Mouse (Mus musculus) liver, postnatal 0 days (tissue): ENCODE results near the gene 4632433K11Rik. TPM values are rescaled to one million over a fixed set of nuclear protein-coding genes. Genes with fewer than 3 reads are reported as not detected.

Experiments
- ATAC-seq: fragments of 200-750 bp; cut with Nextera tagmentation; 2 replicates; pipeline ENCODE4 v1.8.0; 2017; ENCODE audit warnings: mild to moderate bottlenecking, moderate library complexity
- DNase-seq: peaks from one replicate; pipeline ENCODE4 v3.0.0-alpha.2; 2016
- H3K27ac ChIP-seq: fragments of 300-500 bp; sonication (generic); 2 replicates; pipeline ENCODE4 v1.5.1; 2014; ENCODE audit warnings: antibody characterized with exemption, moderate library complexity, mild to moderate bottlenecking, low read depth
- H3K27me3 ChIP-seq: fragments of 300-500 bp; sonication (generic); 2 replicates; pipeline ENCODE4 v1.6.1; 2014; ENCODE audit warnings: low read length, control low read depth, mixed read lengths; ENCODE audit not compliant: insufficient read depth
- H3K36me3 ChIP-seq: fragments of 300-500 bp; sonication (generic); replicated peaks from 2 replicates; pipeline ENCODE4 v1.6.1; 2014; ENCODE audit warnings: mild to moderate bottlenecking, control low read depth, low read length, moderate library complexity, mixed read lengths; ENCODE audit not compliant: insufficient read depth
- H3K4me1 ChIP-seq: fragments of 300-500 bp; sonication (generic); 2 replicates; pipeline ENCODE4 v1.6.1; 2014; ENCODE audit warnings: antibody characterized with exemption, mild to moderate bottlenecking, control low read depth; ENCODE audit not compliant: insufficient read depth
- H3K4me2 ChIP-seq: fragments of 300-500 bp; sonication (generic); 2 replicates; pipeline ENCODE4 v1.6.1; 2014; ENCODE audit warnings: low read depth, mild to moderate bottlenecking, low read length, moderate library complexity, mixed read lengths
- H3K4me3 ChIP-seq: fragments of 300-500 bp; sonication (generic); 2 replicates; pipeline ENCODE4 v1.5.1; 2014; ENCODE audit warnings: low read depth, low read length
- H3K9ac ChIP-seq: fragments of 300-500 bp; sonication (generic); replicated peaks from 2 replicates; pipeline ENCODE4 v1.6.1; 2014; ENCODE audit warnings: mild to moderate bottlenecking, moderate library complexity
- H3K9me3 ChIP-seq: fragments of 300-500 bp; sonication (generic); 2 replicates; pipeline ENCODE4 v1.6.1; 2016; ENCODE audit warnings: mild to moderate bottlenecking, control low read depth, low read length, mixed read lengths
- CTCF ChIP-seq: sonication (generic); IDR thresholded peaks from 2 replicates; pipeline ENCODE4 v1.5.1; 2016; ENCODE audit warnings: antibody characterized with exemption, low read depth
- EP300 ChIP-seq: IDR thresholded peaks from 2 replicates; pipeline ENCODE4 v1.6.1; 2016; ENCODE audit warnings: antibody characterized with exemption, low read depth, mild to moderate bottlenecking
- WGBS: fragments of 180-500 bp; shearing (Covaris S2); extraction: QIAGEN DNeasy Blood & Tissue Kit; methylation state at CpG from one replicate; pipeline ENCODE4 v1.1.7; 2014; ENCODE audit not compliant: insufficient replicate concordance; 5-methylcytosine and 5-hydroxymethylcytosine counted together
- polyA plus RNA-seq: library from polyadenylated mRNA; unstranded; fragments of >200 nt; fragmentation: Nextera tagmentation; extraction: Ambion mirVana; gene quantifications from 2 replicates; pipeline ENCODE4 v1.2.1, GENCODE M21; 2015

4632433K11Rik gene
- polyA plus RNA-seq, 1 experiment from 2014 or later, result not detected

DNA sequence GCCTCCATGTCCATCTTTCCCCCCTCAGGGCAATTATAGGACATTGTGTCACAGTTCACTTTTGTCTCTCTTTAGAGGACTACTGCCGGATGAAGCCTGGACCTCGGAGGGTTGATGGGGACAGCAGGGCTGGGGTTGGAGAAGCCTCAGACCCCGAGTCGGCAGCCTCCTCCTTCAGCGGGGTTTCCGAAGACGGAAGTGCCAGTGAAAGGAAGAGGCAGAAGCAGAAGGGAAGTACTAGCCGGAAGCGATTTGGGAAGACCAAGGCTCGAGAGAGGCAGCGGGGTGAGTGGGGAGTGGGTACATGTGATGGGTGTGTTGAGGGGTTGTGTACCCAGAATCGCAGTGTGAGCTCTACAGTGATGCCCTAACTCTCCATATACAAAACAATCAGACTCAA lies 25.5 kb downstream of the 4632433K11Rik start:
- no peak for ATAC-seq
- no peak for TF ChIP-seq EP300
- TF ChIP-seq CTCF, result no peak

DNA sequence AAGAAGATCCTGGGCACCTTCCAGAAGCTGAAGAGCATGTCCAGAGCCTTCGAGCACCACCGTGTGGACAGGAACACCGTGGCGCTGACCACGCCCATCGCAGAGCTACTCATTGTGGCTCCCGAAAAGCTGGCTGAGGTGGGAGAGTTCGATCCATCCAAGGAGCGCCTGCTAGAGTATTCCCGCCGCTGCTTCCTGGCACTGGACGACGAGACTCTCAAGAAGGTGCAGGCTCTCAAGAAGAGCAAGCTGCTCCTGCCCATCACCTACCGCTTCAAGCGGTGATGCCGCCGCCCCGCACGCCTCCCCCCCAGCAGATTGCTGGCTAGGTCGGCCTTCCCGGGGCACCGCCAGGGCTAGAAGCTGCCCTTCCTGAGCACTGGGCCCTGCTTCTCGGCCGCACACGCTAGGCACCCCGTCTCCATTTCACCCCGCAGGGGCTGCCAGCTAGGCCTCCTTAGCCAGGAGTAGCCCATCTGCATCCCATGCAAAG lies 26.4 kb downstream of the 4632433K11Rik start:
- WGBS, result 4% methylated on average over 27 of the region's 27 CpGs
- DNase-seq, result peak; percentile 83
- no peak for ATAC-seq
- Histone ChIP-seq H3K9ac (peak overlapping the region; percentile 99), H3K36me3 (no peaks in the 10 kb centered on the region), H3K4me3 (peak overlapping the region; percentile 85), H3K27me3 (peaks cover 25% of the 10 kb centered on the region), H3K9me3 (no peaks in the 10 kb centered on the region), H3K4me1 (peaks cover 27% of the 10 kb centered on the region), H3K4me2 (peak overlapping the region; percentile 98), H3K27ac (peak overlapping the region; percentile 100)
- TF ChIP-seq EP300, result no peak
- TF ChIP-seq CTCF, result peak; percentile 82

More for the DNA sequence above, 25.5 kb downstream of the 4632433K11Rik start:
- Histone ChIP-seq H3K9ac (no peak overlapping the region), H3K4me3 (no peak overlapping the region), H3K36me3 (no peaks in the 10 kb centered on the region), H3K9me3 (no peaks in the 10 kb centered on the region), H3K4me1 (peaks cover 23% of the 10 kb centered on the region), H3K4me2 (peak overlapping the region; percentile 98; the same call in 1 of the 2 replicates), H3K27me3 (peaks cover 34% of the 10 kb centered on the region), H3K27ac (no peak overlapping the region)
- no peak for DNase-seq
- WGBS, result 89% methylated on average over 12 of the region's 12 CpGs

DNA sequence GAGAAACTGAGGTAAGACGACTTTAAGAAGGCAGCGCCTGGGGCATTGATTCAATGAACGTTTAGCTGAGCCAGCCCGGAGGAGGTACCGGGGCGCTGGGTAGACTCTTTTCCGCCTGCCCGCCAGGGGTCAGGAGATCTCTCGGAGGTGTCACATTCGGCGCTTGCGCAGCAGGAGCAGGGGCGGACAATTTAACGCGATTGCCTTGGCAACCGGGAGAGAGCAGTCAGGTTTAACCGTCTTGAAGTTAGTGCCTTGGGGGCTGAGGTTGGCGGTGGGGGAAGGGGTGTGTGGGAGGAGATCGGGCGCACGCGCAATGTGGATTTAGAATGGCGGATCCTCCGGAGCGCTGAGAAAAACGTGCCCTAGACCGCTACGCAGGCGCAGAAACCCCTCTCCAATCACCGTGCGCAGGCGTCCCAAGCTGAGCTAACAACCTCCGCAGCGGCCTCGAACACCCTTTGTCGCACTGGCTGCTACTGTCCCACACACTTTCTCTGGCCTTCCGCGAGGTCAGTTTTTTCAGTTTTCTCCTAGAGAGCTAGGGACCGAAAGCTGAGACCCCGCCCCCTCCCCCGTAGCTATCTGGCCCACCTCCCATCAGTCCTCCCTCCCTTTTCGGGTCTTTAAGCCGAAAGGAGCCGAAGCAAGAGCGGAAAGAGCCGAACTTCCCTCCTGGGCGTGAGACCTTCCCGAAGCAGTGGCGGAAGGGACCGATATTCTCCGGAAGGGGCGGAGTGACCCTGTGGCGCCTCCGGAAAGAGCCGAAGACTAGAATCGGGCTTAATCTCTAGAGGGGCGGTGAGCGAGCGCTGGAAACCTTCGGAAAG lies 27.2 kb downstream of the 4632433K11Rik start:
- Histone ChIP-seq H3K36me3 (peaks cover 4% of the 10 kb centered on the region), H3K9ac (peak overlapping the region; percentile 99), H3K9me3 (no peaks in the 10 kb centered on the region), H3K27ac (peak overlapping the region; percentile 100), H3K27me3 (peaks cover 16% of the 10 kb centered on the region), H3K4me2 (peak overlapping the region; percentile 98), H3K4me3 (peak overlapping the region; percentile 85), H3K4me1 (peaks cover 36% of the 10 kb centered on the region)
- WGBS, result 0% methylated on average over 55 of the region's 60 CpGs
- ATAC-seq, result peak; percentile 88
- peak; percentile 95 for DNase-seq
- no peak for TF ChIP-seq EP300
- peak; percentile 89 for TF ChIP-seq CTCF

DNA sequence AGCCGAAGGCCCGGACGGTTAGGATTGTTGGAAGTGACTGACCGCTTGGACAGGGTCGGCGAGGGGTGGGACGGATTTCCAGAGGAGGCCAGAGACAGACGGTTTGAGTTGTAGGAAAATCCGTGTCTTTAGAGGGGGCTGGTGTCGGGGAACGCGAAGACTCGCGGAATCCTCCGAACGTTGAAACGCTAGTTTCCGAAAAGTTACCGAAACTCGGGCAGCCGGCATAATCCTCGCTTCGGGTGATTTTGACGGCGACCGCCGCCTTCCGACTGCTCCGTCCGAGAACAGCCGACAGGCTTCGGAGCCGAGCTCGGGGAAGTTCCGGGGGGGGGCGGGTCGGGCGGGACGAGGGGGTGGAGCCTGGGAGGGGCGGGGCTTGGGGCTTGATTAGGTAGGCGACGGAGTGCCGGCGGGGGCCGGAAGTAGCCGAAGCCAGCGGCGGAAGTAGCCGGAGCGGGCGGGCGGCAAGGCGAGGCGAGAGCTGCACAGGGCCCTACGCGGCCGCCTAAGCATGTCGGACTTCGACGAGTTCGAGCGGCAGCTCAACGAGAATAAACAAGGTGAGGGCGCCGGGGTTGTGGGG lies 27.9 kb downstream of the 4632433K11Rik start, which contains the start of gene U2af2:
Gene U2af2 (plus strand): TSS at position 370 of the 586 bp plus-strand sequence.
- ATAC-seq (peak; percentile 75), DNase-seq (peak; percentile 97)
- Histone ChIP-seq H3K9me3 (no peaks in the 10 kb centered on the region), H3K9ac (peak within 1 kb of the TSS; percentile 99), H3K4me1 (peaks cover 39% of the 10 kb centered on the region), H3K27ac (peak within 1 kb of the TSS; percentile 100), H3K4me2 (peak within 1 kb of the TSS; percentile 98), H3K27me3 (peaks cover 9% of the 10 kb centered on the region), H3K36me3 (peaks cover 10% of the 10 kb centered on the region), H3K4me3 (peak within 1 kb of the TSS; percentile 85)
- no peak for TF ChIP-seq EP300
- no peak for TF ChIP-seq CTCF
- WGBS, result under 1% methylated on average over 62 of the region's 65 CpGs

DNA sequence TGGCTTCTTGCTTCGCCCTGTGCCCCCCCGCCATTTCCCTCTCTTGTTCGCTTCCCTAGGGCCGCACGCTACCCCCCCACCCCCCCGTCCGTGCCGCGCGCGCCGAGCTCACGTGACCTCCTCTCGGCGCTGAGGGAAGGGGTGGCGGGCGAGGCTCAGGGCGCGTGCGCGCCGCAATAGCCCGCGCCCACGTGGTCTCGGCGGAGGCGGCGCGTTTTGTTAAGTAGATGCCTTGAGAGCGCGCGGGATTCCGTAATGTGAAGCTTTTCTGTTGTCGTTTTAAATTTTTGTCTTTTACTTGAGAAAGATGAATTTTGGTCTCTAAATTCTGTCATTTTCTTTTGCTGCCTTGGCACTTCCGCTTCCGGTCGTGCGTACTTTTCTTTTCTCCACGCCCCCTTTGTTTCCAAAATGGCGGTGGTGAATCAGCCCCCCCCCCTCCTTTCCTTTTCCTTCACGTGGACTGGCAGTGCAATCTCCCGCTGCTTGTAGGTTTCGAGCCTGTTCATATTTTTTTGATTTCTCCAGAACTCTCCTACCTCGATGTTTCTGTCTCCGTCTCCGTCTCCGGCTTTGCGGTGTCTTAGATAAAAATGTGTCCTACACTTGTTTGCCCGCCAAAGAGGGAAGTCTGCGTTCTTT lies 28.6 kb downstream of the 4632433K11Rik start:
- WGBS, result under 1% methylated on average over 48 of the region's 51 CpGs
- H3K4me3 ChIP-seq, result peak overlapping the region; percentile 85
- H3K27me3 ChIP-seq, result peaks cover 3% of the 10 kb centered on the region
- TF ChIP-seq CTCF, result no peak
- TF ChIP-seq EP300, result peak; percentile 44; the same call in 1 of the 2 replicates
- H3K4me1 ChIP-seq, result peaks cover 38% of the 10 kb centered on the region
- peak overlapping the region; percentile 99 for H3K9ac ChIP-seq
- peak; percentile 82 for DNase-seq
- H3K27ac ChIP-seq, result peak overlapping the region; percentile 100
- H3K4me2 ChIP-seq, result peak overlapping the region; percentile 98
- peak; percentile 60 for ATAC-seq
- H3K36me3 ChIP-seq, result peaks cover 16% of the 10 kb centered on the region
- H3K9me3 ChIP-seq, result no peaks in the 10 kb centered on the region

DNA sequence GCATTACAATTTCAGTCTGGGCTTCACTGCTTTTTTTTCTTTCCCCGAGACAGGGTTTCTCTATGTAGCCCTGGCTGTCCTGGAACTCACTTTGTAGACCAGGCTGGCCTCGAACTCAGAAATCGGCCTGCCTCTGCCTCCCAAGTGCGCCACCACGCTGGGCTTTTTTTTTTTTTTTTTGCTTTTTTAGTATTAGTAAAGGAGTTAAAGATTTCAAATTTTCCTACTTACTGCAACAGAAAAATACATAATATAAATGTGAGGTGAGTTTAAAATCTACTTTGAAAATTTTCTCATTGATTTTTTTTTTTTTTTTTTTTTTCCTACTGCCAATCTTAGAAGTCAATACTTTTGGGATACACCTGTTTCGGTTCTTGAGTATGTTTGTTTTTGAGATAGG lies 31.0 kb downstream of the 4632433K11Rik start:
- WGBS, result 84% methylated on average over 6 of the region's 6 CpGs
- H3K27ac ChIP-seq, result no peak overlapping the region

More for the DNA sequence above, 31.0 kb downstream of the 4632433K11Rik start:
- no peak for TF ChIP-seq CTCF
- TF ChIP-seq EP300, result no peak
- no peak overlapping the region; the same call in 1 of the 2 replicates for H3K9ac ChIP-seq
- H3K4me1 ChIP-seq, result peaks cover 38% of the 10 kb centered on the region
- H3K4me2 ChIP-seq, result peak overlapping the region; percentile 98
- ATAC-seq (no peak), DNase-seq (no peak)
- no peaks in the 10 kb centered on the region for H3K27me3 ChIP-seq
- no peak overlapping the region for H3K4me3 ChIP-seq
- no peaks in the 10 kb centered on the region for H3K9me3 ChIP-seq
- peaks cover 40% of the 10 kb centered on the region for H3K36me3 ChIP-seq
